Mouse (Mus musculus): ENCODE results near the gene Tesmin.

GRCm38 (mm10) chr19:3365089-3365488 lies 23.6 kb upstream of the Tesmin start:
- TF ChIP-seq CTCF (IDR thresholded peaks at IDR 0.05; ENCODE audit: low read depth, low read length) (no peak), POLR2A (IDR thresholded peaks at IDR 0.05; ENCODE audit: insufficient read depth, low read length) (no peak), EP300 (IDR thresholded peaks at IDR 0.05; ENCODE audit: insufficient read depth, low read depth, low read length) (no peak)
